Mouse (Mus musculus): ENCODE results near the gene Znrf1.

The Znrf1 gene

DNA sequence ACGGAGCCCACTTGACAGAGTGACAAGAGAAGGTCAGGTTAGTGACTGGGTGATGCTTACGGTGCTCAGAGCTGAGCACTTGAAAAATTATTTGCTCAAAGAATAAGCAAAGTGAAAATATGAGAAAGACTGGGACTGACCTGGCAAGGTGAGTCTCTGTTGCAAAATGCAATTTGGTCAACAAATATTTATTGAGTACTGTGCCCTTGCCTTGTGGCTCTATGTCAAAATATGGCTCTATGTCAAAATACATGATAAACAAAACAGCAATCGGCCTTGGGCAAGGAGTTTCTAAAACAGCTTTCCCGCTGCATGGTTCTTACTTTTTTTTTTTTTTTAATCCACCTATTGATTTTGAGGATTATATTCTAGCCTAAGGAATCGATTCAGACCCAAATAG lies 406 bp upstream of the Znrf1 start:
- no peak for DNase-seq

GRCm38 (mm10) chr8:111536978-111537764 lies 1.3 kb downstream of the Znrf1 start:
- DNase-seq: peak; percentile 61

GRCm38 (mm10) chr8:111537765-111538158 lies 1.9 kb downstream of the Znrf1 start:
- DNase-seq: no peak

GRCm38 (mm10) chr8:111538194-111538593 lies 2.3 kb downstream of the Znrf1 start:
- no peak for DNase-seq

- no peak for DNase-seq
Observed at GRCm38 (mm10) chr8:111539422-111540076, 3.7 kb downstream of the Znrf1 start.

DNA sequence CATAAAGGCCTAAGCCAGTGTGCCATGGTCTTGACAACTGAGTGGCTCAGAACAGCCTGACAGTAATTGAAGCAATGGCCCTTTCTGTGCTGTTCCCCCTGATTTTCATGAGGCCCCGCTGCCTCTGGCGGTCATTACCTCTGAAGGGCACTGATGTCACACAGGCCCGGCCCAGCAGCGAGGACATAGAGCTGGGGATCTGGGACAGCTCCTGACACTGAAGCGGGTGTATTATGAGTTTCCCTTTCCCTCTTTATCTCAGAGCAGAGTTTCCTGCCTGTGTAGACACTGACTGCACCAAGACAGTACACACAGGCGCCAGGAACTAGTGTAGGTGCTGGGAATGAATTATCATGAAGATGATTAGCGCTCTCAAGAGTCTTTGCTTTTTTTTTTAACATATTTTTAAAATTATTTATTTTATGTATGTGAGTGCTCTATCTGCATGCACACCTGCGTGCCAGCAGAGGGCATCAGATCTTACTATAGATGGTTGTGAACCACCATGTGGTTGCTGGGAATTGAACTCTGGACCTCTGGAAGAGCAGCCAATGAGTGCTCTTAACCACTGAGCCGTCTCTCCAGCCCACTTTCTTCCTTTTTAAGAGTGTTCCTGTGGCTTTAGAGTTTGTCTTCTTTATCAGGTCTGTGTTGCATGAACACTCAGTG lies 7.9 kb downstream of the Znrf1 start:
- DNase-seq: no peak

DNA sequence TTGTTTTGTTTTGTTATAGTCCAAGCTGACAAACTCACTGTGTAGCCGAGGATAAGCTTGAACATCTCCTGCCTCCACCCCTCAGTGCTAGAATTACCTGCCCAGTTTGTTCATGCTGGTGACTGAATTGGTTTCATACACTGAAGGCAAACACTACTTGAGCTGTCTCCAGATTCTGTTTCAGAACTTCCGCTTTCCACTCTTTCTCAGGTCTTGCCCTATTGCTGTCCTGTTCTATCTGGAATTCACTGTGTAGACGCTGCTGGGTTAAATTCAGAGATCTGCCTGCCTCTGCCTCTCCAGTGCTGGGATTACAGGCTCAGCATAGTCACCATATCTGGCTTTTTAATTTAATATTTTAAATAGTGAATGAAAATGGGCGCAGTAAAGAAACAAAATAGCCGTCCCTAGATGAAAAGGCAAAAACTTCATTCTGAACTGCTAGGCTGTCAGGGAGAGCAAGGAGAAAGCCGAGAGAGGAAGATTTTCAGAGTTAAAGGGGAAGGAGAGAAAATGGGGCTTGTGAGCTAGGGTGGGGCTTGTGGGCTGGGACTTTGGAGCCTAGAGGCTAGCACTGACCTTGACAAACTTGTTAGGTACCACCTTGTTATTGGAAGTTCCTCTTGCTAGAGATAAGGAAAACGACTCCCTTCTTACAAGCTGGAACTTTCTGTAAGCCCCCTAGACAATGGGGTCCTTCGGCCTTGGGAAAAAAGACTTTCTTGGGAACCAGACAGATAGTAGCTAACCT lies 9.7 kb downstream of the Znrf1 start:
- DNase-seq: no peak

DNA sequence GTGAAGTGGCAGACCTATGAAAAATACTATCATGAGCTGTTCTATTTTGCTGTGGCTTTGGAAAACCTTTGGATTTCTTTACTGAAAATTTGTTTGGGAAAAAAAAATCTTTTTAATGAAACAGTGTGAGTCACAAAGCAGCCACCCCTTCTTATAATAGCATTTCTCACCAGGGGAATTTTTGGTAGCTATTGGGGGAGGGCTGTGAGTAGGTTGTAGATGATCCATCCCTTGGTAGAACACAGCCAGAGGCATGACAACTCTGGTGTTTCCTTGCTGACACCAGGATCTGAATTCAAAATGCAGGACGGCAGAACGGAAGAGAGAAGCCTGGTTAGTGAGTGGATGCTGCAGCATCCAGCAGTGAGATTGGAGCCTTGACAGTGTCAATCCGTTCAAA lies 11.2 kb downstream of the Znrf1 start:
- no peak for DNase-seq

GRCm38 (mm10) chr8:111548201-111548600 lies 12.3 kb downstream of the Znrf1 start:
- no peak for DNase-seq

- no peak for DNase-seq
Observed at GRCm38 (mm10) chr8:111550002-111550870, 14.3 kb downstream of the Znrf1 start.

- no peak for DNase-seq
Observed at GRCm38 (mm10) chr8:111551511-111552130, 15.7 kb downstream of the Znrf1 start.

DNA sequence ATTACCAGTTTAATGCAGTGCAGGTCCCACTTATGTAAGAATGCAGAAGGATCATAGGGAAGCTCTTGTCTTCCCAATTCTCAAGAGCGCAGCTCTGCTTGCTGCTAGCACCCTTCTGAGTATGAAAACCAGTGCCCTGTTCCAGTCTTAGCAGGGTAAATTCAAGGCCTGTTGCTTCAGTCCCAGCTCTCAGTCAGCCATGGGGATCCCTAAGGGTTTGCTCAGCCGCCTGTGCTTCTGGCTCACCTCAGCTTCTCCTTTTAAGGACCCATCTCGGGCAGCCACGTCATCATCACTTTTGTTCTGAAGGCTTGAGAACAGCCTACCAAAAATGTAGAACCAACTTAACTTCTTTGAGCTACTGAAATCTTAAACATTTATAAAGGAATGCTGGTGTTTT lies 25.9 kb downstream of the Znrf1 start:
- DNase-seq: no peak

- DNase-seq: no peak
Observed at GRCm38 (mm10) chr8:111562274-111562803, 26.4 kb downstream of the Znrf1 start.

- no peak for DNase-seq
Observed at GRCm38 (mm10) chr8:111563075-111563474, 27.2 kb downstream of the Znrf1 start.

DNA sequence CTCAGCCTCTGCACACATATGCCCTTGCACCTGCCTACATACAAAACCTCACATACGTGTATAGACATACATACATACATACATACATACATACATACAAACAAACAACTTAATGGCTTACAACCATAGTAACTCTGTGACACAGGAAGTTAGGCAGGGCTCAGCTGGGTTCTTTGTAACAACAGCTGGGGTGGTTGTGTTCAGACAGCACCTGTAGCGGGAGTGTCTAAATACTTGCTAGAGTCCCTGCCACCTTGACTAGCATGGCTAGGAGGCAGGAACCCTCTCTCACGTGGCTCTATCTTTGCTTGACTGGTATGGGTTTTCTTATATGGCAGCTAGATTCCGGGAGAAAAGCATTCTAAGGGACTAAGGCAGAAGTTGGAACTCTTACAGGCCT lies 27.8 kb downstream of the Znrf1 start:
- no peak for DNase-seq

DNA sequence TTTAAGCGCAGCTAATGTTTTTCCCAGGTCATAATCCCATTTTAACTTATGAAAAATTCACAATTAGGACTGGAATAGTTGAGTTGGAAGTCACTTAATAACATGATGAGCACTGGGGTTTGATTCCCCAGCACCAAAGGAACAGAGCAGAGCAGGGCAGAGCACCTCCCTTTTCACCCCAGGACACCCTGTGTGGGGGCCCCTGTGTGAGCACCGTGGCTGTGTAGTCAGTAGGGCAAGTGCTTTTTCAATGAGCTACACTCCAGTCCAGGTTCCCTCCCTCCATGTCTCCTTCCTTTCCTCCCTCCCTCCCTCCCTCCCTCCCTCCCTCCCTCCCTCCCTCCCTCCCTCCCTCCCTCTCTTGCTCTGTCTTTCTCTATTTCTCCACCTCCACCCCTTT lies 28.2 kb downstream of the Znrf1 start:
- DNase-seq: no peak

DNA sequence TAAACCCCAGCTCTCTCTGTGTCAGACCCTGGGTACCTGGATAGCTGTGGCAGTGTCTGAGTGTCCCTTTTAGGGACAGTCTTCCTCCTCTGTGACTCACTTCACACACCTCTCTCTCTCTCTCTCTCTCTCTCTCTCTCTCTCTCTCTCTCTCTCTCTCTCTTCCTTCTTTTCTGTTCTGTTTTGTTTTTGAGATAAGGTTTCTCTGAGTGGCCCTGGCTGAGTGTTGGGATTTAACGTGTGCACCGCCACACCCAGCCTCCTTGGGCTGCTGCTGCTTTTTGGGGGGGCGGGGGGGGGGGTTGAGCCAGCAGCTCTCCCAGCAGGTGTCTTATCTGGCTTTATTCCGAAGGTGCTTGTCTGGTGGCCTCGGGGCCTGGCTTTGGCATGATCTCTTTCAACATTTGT lies 29.9 kb downstream of the Znrf1 start:
- no peak for DNase-seq

GRCm38 (mm10) chr8:111566326-111566725 lies 30.4 kb downstream of the Znrf1 start:
- no peak for DNase-seq

GRCm38 (mm10) chr8:111567571-111567970 lies 31.7 kb downstream of the Znrf1 start:
- no peak for DNase-seq

GRCm38 (mm10) chr8:111568029-111568428 lies 32.1 kb downstream of the Znrf1 start:
- DNase-seq: no peak

GRCm38 (mm10) chr8:111569926-111570325 lies 34.0 kb downstream of the Znrf1 start:
- no peak for DNase-seq

Data from embryo, embryonic 11 days (tissue).